Mouse (Mus musculus) C2C12 (cell line): ENCODE data around the gene Gm16223. TPM values are rescaled to one million over a fixed set of nuclear protein-coding genes. Genes with fewer than 3 reads are reported as not detected.

Experiments
- H3K27me3 ChIP-seq: one replicate; pipeline ENCODE4 v1.6.1; 2011; ENCODE audit not compliant: control insufficient read depth, insufficient read depth, insufficient read length
- H3K36me3 ChIP-seq: one replicate; pipeline ENCODE4 v1.6.1; 2011; ENCODE audit not compliant: control insufficient read depth, insufficient read depth
- H3K4me3 ChIP-seq: one replicate; pipeline ENCODE4 v1.5.1; 2011; ENCODE audit warnings: mild to moderate bottlenecking, control low read depth; ENCODE audit not compliant: poor library complexity, insufficient read depth, severe bottlenecking
- H3K79me2 ChIP-seq: one replicate; pipeline ENCODE4 v1.6.1; 2011; ENCODE audit not compliant: control insufficient read depth, insufficient read depth
- H3K79me3 ChIP-seq: one replicate; pipeline ENCODE4 v1.6.1; 2011; ENCODE audit warnings: low read depth, control low read depth
- H3ac ChIP-seq: one replicate; pipeline ENCODE3; 2011; ENCODE audit warnings: low read depth; ENCODE audit not compliant: control insufficient read depth, insufficient read length
- CEBPB ChIP-seq: IDR thresholded peaks from one replicate; pipeline ENCODE4 v1.6.1; 2011; ENCODE audit warnings: low read depth, mild to moderate bottlenecking, control low read depth, moderate library complexity
- CTCF ChIP-seq: IDR thresholded peaks from one replicate; pipeline ENCODE4 v1.5.1; 2011; ENCODE audit not compliant: control insufficient read depth, insufficient read depth, insufficient read length
- FOSL1 ChIP-seq: IDR thresholded peaks from one replicate; pipeline ENCODE4 v1.8.0; 2011; ENCODE audit warnings: mild to moderate bottlenecking, low read length; ENCODE audit not compliant: poor library complexity, insufficient read depth, severe bottlenecking
- MAX ChIP-seq: IDR thresholded peaks from one replicate; pipeline ENCODE4 v1.6.1; 2011; ENCODE audit warnings: mild to moderate bottlenecking, control low read depth
- MYOD1 ChIP-seq: IDR thresholded peaks from one replicate; pipeline ENCODE4 v1.6.1; 2011; ENCODE audit warnings: low read depth; ENCODE audit not compliant: control insufficient read depth, insufficient read length
- MYOG ChIP-seq: IDR thresholded peaks from one replicate; pipeline ENCODE4 v1.6.1; 2011; ENCODE audit not compliant: control insufficient read depth, insufficient read length; ENCODE audit errors: extremely low read depth
- USF1 ChIP-seq: IDR thresholded peaks from one replicate; pipeline ENCODE4 v1.6.1; 2011; ENCODE audit warnings: low read depth, mild to moderate bottlenecking, control low read depth, moderate library complexity
- polyA plus RNA-seq: library from polyadenylated mRNA; unstranded; fragments of >200 nt; fragmentation: generic; extraction: Trizol; gene quantifications from one replicate; pipeline ENCODE4 v1.2.1, GENCODE M21; 2012; ENCODE audit warnings: missing spikeins

Gm16223 gene
- polyA plus RNA-seq, 1 experiment = not detected

- Histone ChIP-seq H3K27me3 (no peaks in the 10 kb centered on the region), H3ac (no peak overlapping the region), H3K4me3 (no peak overlapping the region), H3K79me3 (no peaks in the 10 kb centered on the region), H3K79me2 (no peaks in the 10 kb centered on the region), H3K36me3 (no peaks in the 10 kb centered on the region)
- TF ChIP-seq CTCF = no peak
These were observed 97.0 kb downstream of the Gm16223 start for GRCm38 (mm10) chr5:42164731-42165130.

- TF ChIP-seq USF1 (no peak), MYOD1 (no peak), CTCF (no peak), MAX (no peak), FOSL1 (no peak), MYOG (no peak), CEBPB (no peak)
- Histone ChIP-seq H3K27me3 (no peaks in the 10 kb centered on the region), H3K79me3 (no peaks in the 10 kb centered on the region), H3K4me3 (no peak overlapping the region), H3ac (no peak overlapping the region), H3K79me2 (no peaks in the 10 kb centered on the region), H3K36me3 (no peaks in the 10 kb centered on the region)
These were observed 98.6 kb downstream of the Gm16223 start for GRCm38 (mm10) chr5:42166311-42166710.

- Histone ChIP-seq H3ac (no peak overlapping the region), H3K79me3 (no peaks in the 10 kb centered on the region), H3K36me3 (no peaks in the 10 kb centered on the region), H3K27me3 (no peaks in the 10 kb centered on the region), H3K79me2 (no peaks in the 10 kb centered on the region), H3K4me3 (no peak overlapping the region)
- TF ChIP-seq MYOD1 = no peak
- TF ChIP-seq FOSL1 = no peak
- TF ChIP-seq CEBPB = no peak
- TF ChIP-seq USF1 = no peak
- no peak for TF ChIP-seq MYOG
- TF ChIP-seq MAX = no peak
- TF ChIP-seq CTCF = no peak
These were observed 100.3 kb downstream of the Gm16223 start for GRCm38 (mm10) chr5:42168071-42168470.

- H3K27me3 ChIP-seq = no peaks in the 10 kb centered on the region
- H3ac ChIP-seq = no peak overlapping the region
- H3K36me3 ChIP-seq = no peaks in the 10 kb centered on the region
- H3K4me3 ChIP-seq = no peak overlapping the region
- no peaks in the 10 kb centered on the region for H3K79me3 ChIP-seq
- TF ChIP-seq CEBPB (no peak), MYOD1 (no peak), USF1 (no peak), MYOG (no peak), MAX (no peak), FOSL1 (no peak), CTCF (no peak)
- H3K79me2 ChIP-seq = no peaks in the 10 kb centered on the region
These were observed 101.0 kb downstream of the Gm16223 start for GRCm38 (mm10) chr5:42168785-42169184.

- Histone ChIP-seq H3K79me3 (no peaks in the 10 kb centered on the region), H3K27me3 (no peaks in the 10 kb centered on the region), H3K4me3 (no peak overlapping the region), H3K79me2 (no peaks in the 10 kb centered on the region), H3K36me3 (no peaks in the 10 kb centered on the region), H3ac (no peak overlapping the region)
- no peak for TF ChIP-seq USF1
- TF ChIP-seq CEBPB = no peak
- no peak for TF ChIP-seq MAX
- TF ChIP-seq MYOD1 = no peak
- no peak for TF ChIP-seq CTCF
- no peak for TF ChIP-seq MYOG
- TF ChIP-seq FOSL1 = no peak
These were observed 106.3 kb downstream of the Gm16223 start for GRCm38 (mm10) chr5:42174109-42174508.

- no peak overlapping the region for H3ac ChIP-seq
- no peak overlapping the region for H3K4me3 ChIP-seq
- H3K79me2 ChIP-seq = no peaks in the 10 kb centered on the region
- TF ChIP-seq FOSL1 = no peak
- no peak for TF ChIP-seq CEBPB
- TF ChIP-seq MYOG = no peak
- TF ChIP-seq CTCF = no peak
- TF ChIP-seq USF1 = no peak
- TF ChIP-seq MYOD1 = no peak
- H3K79me3 ChIP-seq = no peaks in the 10 kb centered on the region
- H3K27me3 ChIP-seq = no peaks in the 10 kb centered on the region
- no peaks in the 10 kb centered on the region for H3K36me3 ChIP-seq
These were observed 107.7 kb downstream of the Gm16223 start for GRCm38 (mm10) chr5:42175424-42175823.
